Mouse (Mus musculus): ENCODE data around the gene Fcho1. TPM values are rescaled to one million over a fixed set of nuclear protein-coding genes. Genes with fewer than 3 reads are reported as not detected.

The Fcho1 gene
- polyA plus RNA-seq, 1 experiment from 2014 or later = 6.1 TPM

GRCm38 (mm10) chr8:71660325-71661120, 65.0 kb downstream of the Fcho1 start:
- WGBS = 9% methylated on average over 36 of the region's 36 CpGs
- Histone ChIP-seq H3K9ac (ENCODE audit: low read length) (no peak overlapping the region), H3K27me3 (ENCODE audit: control insufficient read depth, insufficient read depth, low read length) (peaks cover 41% of the 10 kb centered on the region)

GRCm38 (mm10) chr8:71659751-71660150, 65.8 kb downstream of the Fcho1 start:
- ATAC-seq (ENCODE audit: insufficient read depth, low FRiP score) = no peak
- 56% methylated on average over 1 of the region's 1 CpGs for WGBS
- H3K27me3 ChIP-seq (ENCODE audit: control insufficient read depth, insufficient read depth, low read length) = peaks cover 48% of the 10 kb centered on the region
- H3K4me1 ChIP-seq (ENCODE audit: control insufficient read depth, insufficient read depth, low read length) = peaks cover 2% of the 10 kb centered on the region; the same call in 1 of the 2 replicates
- no peak overlapping the region for H3K27ac ChIP-seq (ENCODE audit: low read length)
- H3K9ac ChIP-seq (ENCODE audit: low read length) = no peak overlapping the region
- H3K9me3 ChIP-seq (replicated peaks; ENCODE audit: control insufficient read depth, low read length) = no peaks in the 10 kb centered on the region
- H3K4me3 ChIP-seq (replicated peaks; ENCODE audit: low read length) = no peak overlapping the region
- no peak overlapping the region for H3K4me2 ChIP-seq (ENCODE audit: low read depth, low read length)
- H3K36me3 ChIP-seq (ENCODE audit: control insufficient read depth, insufficient read depth, low read length) = no peaks in the 10 kb centered on the region

More at GRCm38 (mm10) chr8:71660325-71661120, 65.0 kb downstream of the Fcho1 start:
- ATAC-seq (ENCODE audit: insufficient read depth, low FRiP score) = no peak; the same call in 1 of the 2 replicates
- no peak overlapping the region for H3K27ac ChIP-seq (ENCODE audit: low read length)
- H3K9me3 ChIP-seq (replicated peaks; ENCODE audit: control insufficient read depth, low read length) = no peaks in the 10 kb centered on the region
- no peaks in the 10 kb centered on the region for H3K36me3 ChIP-seq (ENCODE audit: control insufficient read depth, insufficient read depth, low read length)
- H3K4me2 ChIP-seq (ENCODE audit: low read depth, low read length) = no peak overlapping the region
- no peak overlapping the region for H3K4me3 ChIP-seq (replicated peaks; ENCODE audit: low read length)
- peaks cover 2% of the 10 kb centered on the region; the same call in 1 of the 2 replicates for H3K4me1 ChIP-seq (ENCODE audit: control insufficient read depth, insufficient read depth, low read length)

GRCm38 (mm10) chr8:71658515-71659049, 66.9 kb downstream of the Fcho1 start:
- peaks cover 58% of the 10 kb centered on the region for H3K27me3 ChIP-seq (ENCODE audit: control insufficient read depth, insufficient read depth, low read length)

More at GRCm38 (mm10) chr8:71658515-71659049, 66.9 kb downstream of the Fcho1 start:
- H3K9ac ChIP-seq (ENCODE audit: low read length) = no peak overlapping the region
- no peaks in the 10 kb centered on the region for H3K9me3 ChIP-seq (replicated peaks; ENCODE audit: control insufficient read depth, low read length)
- H3K4me1 ChIP-seq (ENCODE audit: control insufficient read depth, insufficient read depth, low read length) = peaks cover 5% of the 10 kb centered on the region; the same call in 1 of the 2 replicates
- no peak overlapping the region for H3K27ac ChIP-seq (ENCODE audit: low read length)
- no peaks in the 10 kb centered on the region for H3K36me3 ChIP-seq (ENCODE audit: control insufficient read depth, insufficient read depth, low read length)
- no peak for ATAC-seq (ENCODE audit: insufficient read depth, low FRiP score)
- H3K4me2 ChIP-seq (ENCODE audit: low read depth, low read length) = no peak overlapping the region
- 22% methylated on average over 17 of the region's 17 CpGs for WGBS
- no peak overlapping the region for H3K4me3 ChIP-seq (replicated peaks; ENCODE audit: low read length)

Other genes starting within 250 kb of the Fcho1 start
- 0.26 and 0.27 TPM in 2 replicates for gene Ano8, start 239.8 kb downstream of the Fcho1 start, polyA plus RNA-seq (2015; fragmentation: Nextera tagmentation; extraction: Ambion mirVana)
- 11.0 and 14.8 TPM in 2 replicates for gene Gtpbp3, start 237.6 kb downstream of the Fcho1 start, polyA plus RNA-seq (2015; fragmentation: Nextera tagmentation; extraction: Ambion mirVana)
- 79.7 and 81.8 TPM in 2 replicates for gene Plvap, start 214.0 kb downstream of the Fcho1 start, polyA plus RNA-seq (2015; fragmentation: Nextera tagmentation; extraction: Ambion mirVana)
- 0.32 and 0.40 TPM in 2 replicates for gene Ccdc194, start 200.0 kb downstream of the Fcho1 start, polyA plus RNA-seq (2015; fragmentation: Nextera tagmentation; extraction: Ambion mirVana)
- gene Bst2, start 188.3 kb downstream of the Fcho1 start, polyA plus RNA-seq (2015; fragmentation: Nextera tagmentation; extraction: Ambion mirVana) = 39.9 and 46.5 TPM in 2 replicates
- gene Mvb12a, start 182.8 kb downstream of the Fcho1 start, polyA plus RNA-seq (2015; fragmentation: Nextera tagmentation; extraction: Ambion mirVana) = 101 and 103 TPM in 2 replicates
- 2.9 and 3.2 TPM in 2 replicates for gene Tmem221, start 166.8 kb downstream of the Fcho1 start, polyA plus RNA-seq (2015; fragmentation: Nextera tagmentation; extraction: Ambion mirVana)
- gene Nxnl1, start 159.1 kb downstream of the Fcho1 start, polyA plus RNA-seq (2015; fragmentation: Nextera tagmentation; extraction: Ambion mirVana) = 0.08 TPM in 1 of 2 replicates, not detected in the other
- 35.2 and 41.4 TPM in 2 replicates for gene Slc27a1, start 156.8 kb downstream of the Fcho1 start, polyA plus RNA-seq (2015; fragmentation: Nextera tagmentation; extraction: Ambion mirVana)
- 200 and 206 TPM in 2 replicates for gene Pgls, start 133.5 kb downstream of the Fcho1 start, polyA plus RNA-seq (2015; fragmentation: Nextera tagmentation; extraction: Ambion mirVana)
- 3.2 and 4.0 TPM in 2 replicates for gene Fam129c, start 128.1 kb downstream of the Fcho1 start, polyA plus RNA-seq (2015; fragmentation: Nextera tagmentation; extraction: Ambion mirVana)
- 60.1 and 69.2 TPM in 2 replicates for gene Colgalt1, start 114.7 kb downstream of the Fcho1 start, polyA plus RNA-seq (2015; fragmentation: Nextera tagmentation; extraction: Ambion mirVana)
- gene Unc13a, start 54.0 kb downstream of the Fcho1 start, polyA plus RNA-seq (2015; fragmentation: Nextera tagmentation; extraction: Ambion mirVana) = 1.1 and 1.2 TPM in 2 replicates
- gene Jak3, start 49.4 kb downstream of the Fcho1 start, polyA plus RNA-seq (2015; fragmentation: Nextera tagmentation; extraction: Ambion mirVana) = 9.3 and 9.5 TPM in 2 replicates
- gene Insl3, start 36.5 kb downstream of the Fcho1 start, polyA plus RNA-seq (2015; fragmentation: Nextera tagmentation; extraction: Ambion mirVana) = 1.1 and 1.7 TPM in 2 replicates
- 12.2 and 15.0 TPM in 2 replicates for gene B3gnt3, start 23.9 kb downstream of the Fcho1 start, polyA plus RNA-seq (2015; fragmentation: Nextera tagmentation; extraction: Ambion mirVana)
- 5.1 and 6.6 TPM in 2 replicates for gene Zfp709, start 156.3 kb upstream of the Fcho1 start, polyA plus RNA-seq (2015; fragmentation: Nextera tagmentation; extraction: Ambion mirVana)
- 3.6 and 4.5 TPM in 2 replicates for gene Zfp882, start 182.9 kb upstream of the Fcho1 start, polyA plus RNA-seq (2015; fragmentation: Nextera tagmentation; extraction: Ambion mirVana)
- gene Zfp617, start 182.9 kb upstream of the Fcho1 start, polyA plus RNA-seq (2015; fragmentation: Nextera tagmentation; extraction: Ambion mirVana) = 20.8 and 24.5 TPM in 2 replicates
- 20.0 and 22.2 TPM in 2 replicates for gene Zfp961, start 225.3 kb upstream of the Fcho1 start, polyA plus RNA-seq (2015; fragmentation: Nextera tagmentation; extraction: Ambion mirVana)